Comparison of ENCODE assay signal across 13 mouse cellular contexts in the genomic region with DNA sequence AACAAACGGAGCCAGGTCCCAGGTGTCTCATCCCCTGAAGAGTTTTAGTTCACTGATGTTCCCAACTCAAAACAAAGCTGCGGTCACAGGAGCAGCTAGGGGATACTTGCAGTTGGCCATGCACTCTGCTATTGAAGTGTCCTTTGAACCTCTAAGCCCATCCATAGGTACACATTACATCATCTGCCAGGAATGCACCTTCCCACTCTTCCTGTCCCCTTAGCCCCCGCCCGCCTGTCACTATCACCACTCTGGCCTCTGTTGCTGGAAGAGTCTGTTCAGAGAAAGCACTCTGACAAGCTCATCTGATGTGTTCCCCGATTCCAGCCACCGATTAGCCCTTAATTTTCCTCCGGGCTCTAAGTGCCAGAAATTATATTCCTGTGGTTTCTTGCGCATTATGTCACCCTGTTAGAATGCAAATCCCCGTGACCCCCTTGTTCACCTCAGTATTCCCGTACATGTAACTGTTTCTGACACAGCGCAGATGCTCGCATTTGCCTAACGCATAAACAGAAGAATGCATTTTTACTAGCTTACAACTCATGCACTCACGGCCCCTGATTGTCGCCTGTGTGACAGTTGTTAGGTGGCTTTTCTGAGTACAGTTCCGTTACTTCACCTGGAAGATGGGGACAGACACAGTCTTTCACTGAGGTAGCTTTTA.
DNase-seq lines count a peak whose midpoint lies in the region; ATAC-seq and TF ChIP-seq lines count a peak whose summit lies in the region.
"Had no signal": no experiment of that assay in that cellular context is flagged by ENCODE, and none has a peak within 500 bp of the region (broad histone marks: within the 10 kb centered on the region; RNA-seq: fewer than 3 reads in every experiment).

No protein-coding gene starts in this region.

- no peak for TF ChIP-seq CTCF in lung, postnatal 0 days (IDR thresholded peaks at IDR 0.05)

- no peak for ATAC-seq in heart, embryonic 11.5 days (replicated peaks; ENCODE audit: insufficient number of reproducible peaks, low FRiP score, low TSS enrichment)
- 0 out of 2 replicates have a peak, but pooled peaks have one; percentile 24 for ATAC-seq in lung, embryonic 16.5 days (ENCODE audit: low read depth)
- peak; percentile 90 for ATAC-seq in intestine, embryonic 15.5 days
- 0 out of 2 replicates have a peak, but pooled peaks have one; percentile 21 for ATAC-seq in lung, postnatal 0 days
- ATAC-seq in CD4-positive, CD25-positive, alpha-beta regulatory T cell, adult 4 months, result no peak

- no peak for DNase-seq in heart, adult 18-20 months
- DNase-seq in lung, postnatal 4 days, result no peak
- DNase-seq in lung, postnatal 0 days (ENCODE audit: low spot score), result peak; percentile 57
- DNase-seq in thymus, adult 18-20 months, result no peak
- DNase-seq: adrenal gland, postnatal 25 days; B cell, adult 2 months; gastrocnemius, postnatal 36 days; kidney, adult 11 months had no signal

- H3K36me3 ChIP-seq in heart, embryonic 11.5 days (ENCODE audit: control insufficient read depth, insufficient read depth, low read length), result no peaks in the 10 kb centered on the region
- H3K36me3 ChIP-seq in lung, embryonic 16.5 days (ENCODE audit: control insufficient read depth, insufficient read depth, low read length), result no peaks in the 10 kb centered on the region
- H3K36me3 ChIP-seq in intestine, embryonic 15.5 days, result no peaks in the 10 kb centered on the region
- H3K36me3 ChIP-seq in lung, postnatal 0 days (ENCODE audit: insufficient read depth, low read length), result no peaks in the 10 kb centered on the region

- H3K9ac ChIP-seq in heart, embryonic 11.5 days (ENCODE audit: low read depth, low read length), result peak overlapping the region; percentile 1; the same call in 1 of the 2 replicates
- no peak overlapping the region for H3K9ac ChIP-seq in lung, embryonic 16.5 days (ENCODE audit: low read length)
- H3K9ac ChIP-seq in intestine, embryonic 15.5 days, result no peak overlapping the region
- H3K9ac ChIP-seq in lung, postnatal 0 days (replicated peaks; ENCODE audit: low read depth), result no peak overlapping the region

- WGBS in heart, embryonic 11.5 days (ENCODE audit: insufficient replicate concordance), result 43% methylated on average over 16 of the region's 16 CpGs
- 20% methylated on average over 16 of the region's 16 CpGs for WGBS in lung, embryonic 16.5 days
- 30% methylated on average over 16 of the region's 16 CpGs for WGBS in intestine, embryonic 15.5 days
- 31% methylated on average over 16 of the region's 16 CpGs for WGBS in lung, postnatal 0 days

- no peaks in the 10 kb centered on the region for H3K9me3 ChIP-seq in heart, embryonic 11.5 days (replicated peaks; ENCODE audit: control insufficient read depth, low read length)
- no peaks in the 10 kb centered on the region for H3K9me3 ChIP-seq in lung, embryonic 16.5 days (ENCODE audit: control insufficient read depth, low read length)
- H3K9me3 ChIP-seq in intestine, embryonic 15.5 days, result no peaks in the 10 kb centered on the region
- no peaks in the 10 kb centered on the region for H3K9me3 ChIP-seq in lung, postnatal 0 days (ENCODE audit: low read length)

- H3K4me3 ChIP-seq in heart, embryonic 11.5 days (ENCODE audit: low read depth, low read length), result no peak overlapping the region
- no peak overlapping the region for H3K4me3 ChIP-seq in lung, embryonic 16.5 days (ENCODE audit: low read length)
- no peak overlapping the region for H3K4me3 ChIP-seq in intestine, embryonic 15.5 days (replicated peaks)
- no peak overlapping the region for H3K4me3 ChIP-seq in lung, postnatal 0 days (ENCODE audit: low read depth, low read length)

- no peak for TF ChIP-seq EP300 in lung, postnatal 0 days (IDR thresholded peaks at IDR 0.05)

- no peak overlapping the region for H3K27ac ChIP-seq in heart, embryonic 11.5 days (ENCODE audit: low read depth, low read length)
- H3K27ac ChIP-seq in lung, embryonic 16.5 days (ENCODE audit: low read length), result peak overlapping the region; percentile 44; the same call in 1 of the 2 replicates
- H3K27ac ChIP-seq in intestine, embryonic 15.5 days, result no peak overlapping the region
- no peak overlapping the region for H3K27ac ChIP-seq in lung, postnatal 0 days (ENCODE audit: low read length)
- H3K27ac ChIP-seq: macrophage had no signal

- peak overlapping the region; percentile 25; the same call in 1 of the 2 replicates for H3K4me2 ChIP-seq in heart, embryonic 11.5 days
- peak overlapping the region; percentile 20; the same call in 1 of the 2 replicates for H3K4me2 ChIP-seq in lung, embryonic 16.5 days (ENCODE audit: low read depth, low read length)
- H3K4me2 ChIP-seq in intestine, embryonic 15.5 days (replicated peaks), result peak overlapping the region; percentile 25; the same call in 1 of the 2 replicates
- no peak overlapping the region for H3K4me2 ChIP-seq in lung, postnatal 0 days (replicated peaks; ENCODE audit: low read depth, low read length)

- no peaks in the 10 kb centered on the region for H3K27me3 ChIP-seq in heart, embryonic 11.5 days (ENCODE audit: control insufficient read depth, insufficient read depth, low read length)
- H3K27me3 ChIP-seq in lung, embryonic 16.5 days (ENCODE audit: control insufficient read depth, insufficient read depth, low read depth, low read length), result no peaks in the 10 kb centered on the region
- H3K27me3 ChIP-seq in intestine, embryonic 15.5 days (replicated peaks), result no peaks in the 10 kb centered on the region
- no peaks in the 10 kb centered on the region for H3K27me3 ChIP-seq in lung, postnatal 0 days (replicated peaks; ENCODE audit: insufficient read depth, low read length)

- peaks cover 10% of the 10 kb centered on the region for H3K4me1 ChIP-seq in heart, embryonic 11.5 days (ENCODE audit: control insufficient read depth, insufficient read depth, low read length)
- H3K4me1 ChIP-seq in lung, embryonic 16.5 days (replicated peaks; ENCODE audit: control insufficient read depth, insufficient read depth, low read length), result peaks cover 16% of the 10 kb centered on the region
- H3K4me1 ChIP-seq in intestine, embryonic 15.5 days (replicated peaks), result peaks cover 13% of the 10 kb centered on the region
- H3K4me1 ChIP-seq in lung, postnatal 0 days (ENCODE audit: insufficient read depth, low read depth, low read length), result 0 out of 2 replicates have a peak, but pooled peaks cover 4% of the 10 kb centered on the region

Comparison
In these comparisons a context has a peak if more than half of its experiments do, and no peak if none do; other contexts are left out.
1. ATAC-seq: peak in lung, embryonic 16.5 days (single experiment), intestine, embryonic 15.5 days (single experiment) and lung, postnatal 0 days (single experiment); none in heart, embryonic 11.5 days (single experiment) and CD4-positive, CD25-positive, alpha-beta regulatory T cell, adult 4 months (single experiment).